Mouse (Mus musculus) 3T3-L1 (cell line): ENCODE data around the gene S100a2.

Experiments
- DNase-seq: peaks from one replicate; pipeline ENCODE4 v3.0.0-alpha.2; 2015; ENCODE audit warnings: low read depth, low spot score

S100a2 gene

DNA sequence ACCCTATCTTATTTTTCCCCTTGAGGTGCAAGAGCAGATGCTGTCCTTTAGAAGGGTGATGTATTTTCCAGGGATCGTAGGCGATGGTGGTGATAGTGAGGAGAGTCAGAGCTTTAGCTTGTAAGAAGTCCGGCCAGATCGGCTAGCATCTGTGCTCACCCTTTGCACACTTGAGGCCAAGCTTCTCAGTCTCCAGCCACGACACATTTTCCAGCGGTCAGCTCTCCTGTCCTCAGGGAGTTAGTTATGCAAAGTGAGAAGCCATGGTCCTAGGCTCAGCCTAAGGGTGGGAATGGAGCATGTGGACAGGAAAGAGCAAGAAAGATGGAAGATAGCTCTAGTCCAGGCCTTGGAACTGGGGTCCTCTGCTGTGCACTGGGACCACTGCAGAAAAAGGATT, 6.8 kb downstream of the S100a2 start:
- DNase-seq = no peak

DNA sequence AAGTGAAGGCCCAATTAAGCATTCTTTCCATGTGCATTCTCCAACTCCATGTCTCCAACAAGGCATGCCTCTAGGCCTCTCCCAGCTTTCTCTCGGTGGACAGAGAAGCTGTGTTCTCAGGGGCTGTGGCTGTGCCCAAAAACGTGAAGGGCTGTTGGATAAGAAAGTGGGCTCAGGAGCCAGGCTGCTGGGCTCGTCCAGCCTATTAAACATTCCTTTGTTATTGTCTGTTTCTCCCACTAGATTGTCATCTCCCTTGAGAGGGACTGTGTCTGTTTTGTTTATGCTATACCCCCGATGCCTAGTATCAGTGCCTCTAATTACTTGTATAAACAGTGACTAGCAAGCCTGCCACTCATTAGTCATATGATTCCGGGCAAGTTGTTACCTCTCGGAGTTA, 7.7 kb downstream of the S100a2 start:
- DNase-seq = peak; percentile 67

DNA sequence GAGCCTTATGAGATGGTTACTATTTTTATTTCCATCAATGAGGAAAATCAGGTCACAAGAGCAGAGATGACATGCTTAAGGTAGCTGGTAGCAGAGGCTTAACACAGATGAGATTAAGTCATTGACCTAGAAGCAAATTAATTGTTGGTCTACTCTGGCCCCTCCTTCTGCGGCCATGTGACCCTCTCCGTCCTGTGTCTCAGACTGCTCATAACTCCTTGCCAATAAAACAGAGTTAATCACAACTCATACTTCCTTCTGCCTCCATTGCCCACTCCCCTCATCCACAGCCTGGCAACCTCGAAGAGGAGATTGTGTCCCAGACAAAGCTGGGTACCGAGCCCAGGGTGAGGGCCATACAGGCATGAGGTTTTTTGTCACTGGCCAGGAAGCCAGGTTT, 8.2 kb downstream of the S100a2 start:
- DNase-seq = peak; percentile 51

DNA sequence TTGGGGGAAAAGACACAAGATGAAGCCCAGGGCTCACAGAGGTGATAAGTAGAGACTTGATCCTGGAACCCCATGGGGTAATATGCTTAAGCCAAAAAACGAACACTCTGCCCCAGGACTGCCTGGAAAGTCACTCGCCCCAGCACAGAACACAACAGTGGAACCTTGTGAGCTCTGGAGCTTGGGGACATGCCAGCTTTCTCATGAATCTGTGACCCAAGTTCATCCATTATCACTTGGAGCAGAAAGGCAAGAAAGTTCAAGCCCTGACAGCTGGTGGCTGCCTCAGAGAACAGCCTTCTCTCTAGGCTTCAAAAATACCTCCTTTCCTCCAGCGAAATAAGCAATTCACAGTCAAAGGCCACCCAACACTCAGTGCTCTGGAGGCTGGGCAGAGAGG, 9.4 kb downstream of the S100a2 start:
- no peak for DNase-seq

DNA sequence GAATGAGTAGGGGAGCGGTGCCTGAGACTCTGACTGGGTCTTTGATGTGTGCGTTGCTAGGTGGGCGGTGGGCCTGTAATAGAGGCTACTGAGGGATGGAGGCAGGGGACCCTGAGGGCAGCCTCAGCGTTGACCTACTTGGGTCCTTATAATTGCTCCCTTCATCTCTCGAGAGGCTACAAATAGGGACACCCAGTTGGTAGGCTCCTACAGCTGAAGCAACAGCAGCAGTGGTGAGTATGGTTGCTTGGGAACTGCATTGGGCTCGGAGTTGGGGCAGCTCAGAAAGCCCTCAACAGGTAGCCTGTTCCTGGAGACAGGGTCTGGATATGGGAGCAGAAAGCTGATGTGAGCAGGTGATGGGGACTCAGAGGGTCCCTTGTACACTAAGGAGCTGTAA, 10.0 kb downstream of the S100a2 start:
- no peak for DNase-seq

DNA sequence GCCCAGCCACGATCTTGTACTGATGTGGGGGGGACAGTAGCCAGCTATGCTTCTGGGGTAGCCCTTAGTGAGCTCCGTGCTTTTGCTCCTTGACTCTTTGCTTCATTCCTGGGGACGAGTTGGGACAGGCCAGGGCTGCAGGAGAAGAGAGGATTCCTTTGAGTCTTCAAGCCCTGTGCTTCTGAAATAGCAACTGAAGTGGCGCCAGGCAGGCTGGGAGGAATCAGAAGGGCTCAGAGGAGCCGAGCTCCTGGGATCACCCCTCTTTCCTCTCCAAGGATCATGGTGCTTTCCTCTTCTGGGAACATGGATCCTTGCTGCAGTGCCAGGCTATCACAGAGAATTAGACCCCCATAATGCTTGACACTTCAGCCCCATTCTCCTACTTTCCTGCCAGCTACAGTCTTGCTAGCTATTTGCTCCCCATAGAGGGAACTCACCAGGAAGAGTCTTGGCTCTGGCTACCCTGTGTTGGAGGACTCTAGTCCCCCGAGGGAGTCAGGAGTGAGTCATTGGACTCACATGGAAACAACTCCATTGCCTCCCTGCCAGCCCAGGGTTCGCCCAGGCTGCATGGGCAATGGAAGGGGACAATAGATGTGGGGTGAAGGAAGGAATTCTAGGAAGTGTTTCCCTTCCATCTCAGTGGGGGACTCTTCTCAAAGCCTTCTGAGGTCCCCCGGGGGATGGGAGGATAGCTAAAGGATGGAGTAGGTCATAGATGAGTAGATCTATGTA, 10.6 kb downstream of the S100a2 start:
- peak; percentile 97 for DNase-seq

DNA sequence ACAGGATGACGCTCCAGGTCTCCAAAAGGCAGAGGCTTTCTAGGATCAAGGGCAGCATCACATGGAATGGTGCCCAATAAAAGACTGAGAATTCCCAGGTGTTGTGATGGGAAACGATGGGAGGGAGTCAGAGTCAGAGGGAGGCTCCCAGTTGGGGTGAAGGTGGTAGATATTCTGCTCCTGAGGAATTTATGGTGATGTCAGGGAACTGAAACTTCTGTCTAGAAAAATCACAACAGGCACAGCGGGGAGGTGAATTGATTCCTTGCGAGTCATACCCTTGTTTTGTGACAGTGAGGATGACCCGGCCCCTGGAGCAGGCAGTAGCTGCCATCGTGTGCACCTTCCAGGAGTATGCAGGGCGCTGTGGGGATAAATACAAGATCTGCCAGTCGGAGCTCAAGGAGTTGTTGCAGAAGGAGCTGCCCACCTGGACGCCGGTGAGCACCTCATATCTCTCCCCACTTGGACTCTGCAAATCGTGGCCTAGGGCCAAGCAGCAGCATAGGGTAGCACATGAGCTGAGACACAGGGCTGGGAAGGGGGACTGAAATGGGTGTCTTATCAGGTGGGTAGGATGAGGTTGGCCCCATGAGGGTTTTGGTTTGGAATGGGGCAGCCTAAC, 11.6 kb downstream of the S100a2 start, which contains the start of gene Gm42674:
Gm42674 (plus strand) TSS at position 419 of the 625 bp plus-strand sequence.
- peak; percentile 75 for DNase-seq

DNA sequence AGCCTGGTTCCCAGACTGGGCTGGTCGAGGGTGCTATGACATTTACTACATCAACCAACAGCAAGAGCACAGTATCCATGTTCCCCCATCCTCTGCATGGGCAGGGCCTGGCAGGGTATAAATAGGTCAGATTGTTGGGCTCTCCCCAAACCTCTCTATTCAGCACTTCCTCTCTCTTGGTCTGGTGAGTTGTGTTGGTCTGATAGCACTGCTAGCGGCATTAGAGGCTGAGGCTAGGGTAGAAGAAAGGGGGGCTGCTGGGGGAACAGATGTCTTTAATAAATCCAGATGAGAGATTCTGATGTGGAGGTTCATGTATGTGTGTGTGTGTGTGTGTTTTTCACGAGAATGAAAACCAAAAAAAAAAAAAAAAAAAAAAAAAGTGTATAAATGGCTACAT, 13.6 kb downstream of the S100a2 start, which contains the start of gene S100a4:
S100a4 (plus strand) TSS at position 149 of the 400 bp plus-strand sequence.
- DNase-seq = peak; percentile 96

DNA sequence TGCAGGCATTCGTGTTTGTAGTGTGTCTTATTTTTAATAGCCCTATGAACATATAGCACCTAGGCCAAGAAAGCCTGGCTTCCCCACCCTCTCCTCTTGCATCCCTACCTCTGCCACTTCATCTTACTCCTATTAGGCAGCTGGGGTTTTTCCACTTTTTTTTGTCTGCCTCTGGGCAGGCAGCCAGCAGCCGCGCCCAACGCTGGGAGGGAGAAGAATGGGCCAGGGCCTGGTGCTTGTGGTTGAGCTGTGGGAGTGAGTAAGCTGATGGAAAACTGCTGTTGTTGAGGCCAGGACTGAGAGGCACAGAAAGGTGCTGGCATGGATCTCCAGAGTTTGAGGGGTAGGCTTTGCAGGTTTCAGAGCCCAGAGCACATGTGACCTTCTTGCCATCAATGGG, 14.4 kb downstream of the S100a2 start:
- DNase-seq = peak; percentile 98

DNA sequence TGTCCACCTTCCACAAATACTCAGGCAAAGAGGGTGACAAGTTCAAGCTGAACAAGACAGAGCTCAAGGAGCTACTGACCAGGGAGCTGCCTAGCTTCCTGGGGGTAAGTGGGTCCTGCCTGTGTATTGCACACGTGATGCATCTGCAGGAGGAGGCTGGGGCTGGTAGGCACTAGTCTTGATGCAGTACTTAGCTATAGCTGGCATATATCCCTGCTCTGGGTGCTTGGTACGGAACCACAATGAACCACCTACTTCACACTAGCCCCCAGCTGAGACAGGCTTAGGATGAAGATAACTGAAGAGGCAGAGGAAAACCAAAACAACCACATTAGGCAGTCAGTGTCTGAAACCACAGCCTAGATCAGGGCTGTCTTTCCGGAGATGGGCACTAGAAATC, 15.0 kb downstream of the S100a2 start:
- peak; percentile 69 for DNase-seq

DNA sequence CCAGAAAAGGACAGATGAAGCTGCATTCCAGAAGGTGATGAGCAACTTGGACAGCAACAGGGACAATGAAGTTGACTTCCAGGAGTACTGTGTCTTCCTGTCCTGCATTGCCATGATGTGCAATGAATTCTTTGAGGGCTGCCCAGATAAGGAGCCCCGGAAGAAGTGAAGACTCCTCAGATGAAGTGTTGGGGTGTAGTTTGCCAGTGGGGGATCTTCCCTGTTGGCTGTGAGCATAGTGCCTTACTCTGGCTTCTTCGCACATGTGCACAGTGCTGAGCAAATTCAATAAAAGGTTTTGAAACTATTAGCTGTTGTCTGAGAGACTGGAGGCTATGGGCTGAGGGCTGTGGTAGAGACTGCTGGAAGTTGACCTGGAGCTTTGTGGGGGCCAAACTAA, 15.7 kb downstream of the S100a2 start:
- peak; percentile 58 for DNase-seq

DNA sequence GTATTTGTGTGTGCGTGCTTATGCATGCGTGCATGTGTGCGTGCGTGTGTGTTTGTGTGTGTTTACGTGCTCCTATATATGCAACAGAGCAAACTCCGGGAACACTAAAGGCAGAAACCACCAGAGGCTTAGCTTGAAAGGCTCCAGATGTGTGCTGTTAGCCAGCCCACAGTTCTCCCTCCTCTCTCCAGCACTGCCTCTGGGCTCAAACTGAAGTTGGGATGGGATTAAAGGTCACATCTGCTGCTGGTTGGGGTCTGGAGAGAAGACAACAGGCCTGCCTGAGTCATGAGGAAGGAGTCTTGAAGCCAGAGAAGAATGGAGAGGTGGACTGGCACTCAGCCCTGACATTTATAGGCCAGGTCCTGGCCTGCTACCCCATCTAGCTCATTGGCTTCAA, 16.1 kb downstream of the S100a2 start:
- DNase-seq = peak; percentile 98

DNA sequence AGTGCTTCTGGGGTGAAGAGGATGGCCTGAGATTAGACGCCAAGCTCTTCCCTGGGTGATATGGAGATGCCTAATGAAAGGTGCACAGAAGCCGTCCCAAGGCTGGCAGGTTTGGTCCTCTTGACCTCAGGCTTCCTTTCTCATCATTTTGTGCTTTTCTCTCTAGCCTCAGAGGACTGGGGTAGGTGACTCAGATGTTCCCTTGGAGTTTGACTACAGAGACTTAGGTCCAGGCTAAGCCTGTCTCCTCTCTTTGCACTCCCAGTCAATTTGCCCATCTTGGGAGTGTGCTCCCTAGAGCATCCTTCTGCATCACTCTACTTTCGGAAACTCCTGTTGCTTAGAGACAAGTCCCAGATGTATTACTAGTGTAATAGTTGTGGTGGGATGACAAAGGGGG, 17.3 kb downstream of the S100a2 start:
- DNase-seq = peak; percentile 66

DNA sequence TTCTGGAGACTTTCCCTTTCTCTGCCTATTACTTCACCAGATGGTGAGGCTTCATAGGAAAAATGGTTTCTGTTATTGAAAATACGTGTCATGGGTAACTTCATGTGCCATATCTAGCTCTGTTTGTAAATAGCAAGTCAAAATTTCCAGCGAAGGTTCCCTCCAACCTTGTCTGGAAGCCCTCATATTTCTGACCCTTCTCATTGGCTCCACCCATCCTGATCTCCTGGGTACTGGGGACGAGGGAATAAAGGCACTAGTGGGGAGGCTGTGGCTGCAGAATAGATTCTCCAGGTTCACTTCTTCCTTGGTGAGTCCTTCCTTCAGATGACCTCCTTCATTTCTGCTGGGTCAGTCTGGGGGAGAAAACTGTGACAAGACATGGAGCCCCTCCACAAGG, 18.2 kb downstream of the S100a2 start, which contains the start of gene S100a5:
S100a5 (plus strand) TSS at position 301 of the 400 bp plus-strand sequence.
- no peak for DNase-seq

DNA sequence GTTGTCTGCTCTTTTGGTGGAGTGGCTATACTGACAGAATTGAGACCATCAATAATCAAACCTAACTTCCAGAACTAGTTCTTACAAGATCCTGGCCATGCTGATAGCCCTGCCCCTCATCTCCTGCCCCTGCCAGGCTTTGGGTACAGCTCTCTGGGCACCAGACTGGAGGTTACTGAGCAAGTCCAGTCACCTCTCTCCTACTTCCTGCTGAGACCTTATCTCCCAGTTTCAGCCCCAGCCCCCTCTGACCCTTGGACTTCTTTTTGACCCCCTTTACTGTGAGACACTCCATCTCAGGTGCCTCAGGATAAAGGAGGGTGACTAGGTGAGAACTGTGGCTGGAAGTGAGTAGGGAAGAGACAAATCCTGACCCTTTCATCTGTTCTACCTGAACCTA, 19.1 kb downstream of the S100a2 start:
- no peak for DNase-seq

DNA sequence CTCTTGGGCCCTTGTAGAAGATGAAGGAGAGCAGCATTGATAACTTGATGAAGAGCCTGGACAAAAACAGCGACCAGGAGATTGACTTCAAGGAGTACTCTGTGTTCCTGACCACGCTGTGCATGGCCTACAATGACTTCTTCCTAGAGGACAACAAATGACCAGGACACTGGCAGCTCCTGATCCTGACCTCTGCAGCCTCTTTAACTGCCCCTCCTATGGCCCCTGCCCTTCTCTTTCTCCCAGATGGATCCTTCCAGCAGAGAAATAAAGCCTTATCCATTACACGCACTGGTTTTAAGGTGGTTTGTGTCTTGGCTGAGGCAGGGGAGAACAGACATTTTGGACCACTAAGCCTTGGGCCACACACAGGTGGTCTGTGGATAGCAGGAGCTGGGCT, 21.4 kb downstream of the S100a2 start:
- DNase-seq = no peak

DNA sequence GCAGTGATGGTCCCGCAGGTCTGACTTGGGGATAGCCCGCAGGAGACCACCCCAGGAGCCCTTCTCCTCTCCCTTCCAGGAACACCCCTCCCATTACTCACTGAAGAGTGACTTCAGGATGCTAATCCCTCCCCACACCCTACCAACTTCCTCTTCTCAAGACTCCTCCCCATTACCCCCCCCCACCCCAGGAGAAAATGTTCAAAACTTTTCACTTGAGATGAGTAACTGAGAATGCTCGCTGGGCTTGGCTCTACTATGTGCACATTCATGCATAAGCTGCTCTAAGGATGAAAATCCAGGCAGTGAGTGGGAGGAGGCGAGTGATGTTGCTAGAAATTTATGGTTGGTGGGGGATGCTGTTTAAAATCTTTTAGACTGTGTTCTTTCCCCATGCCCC, 22.0 kb downstream of the S100a2 start:
- peak; percentile 92 for DNase-seq

DNA sequence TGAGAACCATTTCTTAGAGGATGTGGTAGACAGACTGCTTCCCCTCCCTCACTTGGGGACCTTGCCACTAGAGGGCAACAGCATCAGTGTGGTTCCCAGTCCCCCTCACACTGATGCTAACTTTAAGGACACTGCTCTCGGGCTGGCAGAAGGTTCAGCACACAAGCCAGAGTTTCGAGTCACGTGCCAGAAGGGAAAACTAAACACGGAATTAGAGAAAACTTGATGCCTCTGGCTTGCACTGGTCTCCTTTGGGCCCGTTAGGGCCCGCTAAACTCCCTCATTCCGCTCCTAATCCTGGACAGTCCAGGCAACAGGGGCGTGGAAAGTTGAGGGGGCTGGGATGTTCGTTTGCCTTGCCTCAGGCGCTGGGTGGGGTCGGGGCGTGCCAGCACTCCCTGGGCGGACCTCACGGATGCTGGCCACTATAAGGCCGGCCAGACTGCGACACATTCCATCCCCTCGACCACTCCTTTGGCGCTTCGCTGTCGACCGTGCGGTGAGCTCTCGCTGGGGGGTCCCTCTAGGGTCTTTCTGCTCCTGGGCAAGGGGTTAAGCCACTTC, 22.8 kb downstream of the S100a2 start, which contains the start of gene S100a6:
S100a6 (plus strand) TSS at position 155 of the 564 bp plus-strand sequence.
- DNase-seq = peak; percentile 94

DNA sequence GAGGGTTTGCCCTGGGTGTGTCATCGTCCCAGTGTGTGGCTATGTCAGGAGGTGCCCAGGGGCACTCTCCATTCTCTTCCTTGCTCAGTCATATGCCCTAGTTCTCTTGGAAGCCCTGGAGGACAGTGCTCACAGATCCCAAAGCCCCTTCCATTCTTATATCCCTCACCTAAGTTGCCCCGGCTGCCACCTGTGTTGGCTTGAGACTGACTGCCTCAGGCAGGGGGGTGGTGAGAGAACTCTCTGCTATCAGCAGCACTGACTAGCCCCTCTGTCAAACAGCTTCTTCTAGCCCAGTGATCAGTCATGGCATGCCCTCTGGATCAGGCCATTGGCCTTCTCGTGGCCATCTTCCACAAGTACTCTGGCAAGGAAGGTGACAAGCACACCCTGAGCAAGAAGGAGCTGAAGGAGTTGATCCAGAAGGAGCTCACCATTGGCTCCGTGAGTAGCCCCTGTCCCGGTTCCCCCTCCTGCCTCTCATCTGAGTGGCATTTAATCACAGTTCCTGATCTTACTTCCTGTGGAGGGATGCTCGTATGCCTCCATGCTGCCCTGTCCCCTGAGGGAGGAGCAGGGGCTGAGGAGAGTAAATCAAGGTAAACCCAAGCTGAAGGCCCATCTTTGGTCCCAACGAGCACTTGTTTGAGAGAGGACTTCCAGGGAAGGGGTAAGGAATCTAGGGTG, 23.6 kb downstream of the S100a2 start:
- peak; percentile 55 for DNase-seq

DNA sequence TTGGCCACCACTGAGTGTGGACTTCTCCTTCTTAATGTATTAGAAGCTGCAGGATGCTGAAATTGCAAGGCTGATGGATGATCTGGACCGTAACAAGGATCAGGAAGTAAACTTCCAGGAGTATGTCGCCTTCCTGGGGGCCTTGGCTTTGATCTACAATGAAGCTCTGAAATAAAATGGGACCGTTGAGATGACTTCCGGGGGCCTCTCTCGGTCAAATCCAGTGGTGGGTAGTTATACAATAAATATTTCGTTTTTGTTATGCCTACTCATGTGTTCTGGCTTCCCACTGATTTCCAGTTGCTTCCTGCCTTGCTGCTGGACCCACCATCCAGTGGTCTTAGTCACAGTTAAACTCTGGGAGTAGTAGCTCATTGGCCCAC, 24.1 kb downstream of the S100a2 start:
- no peak for DNase-seq

DNA sequence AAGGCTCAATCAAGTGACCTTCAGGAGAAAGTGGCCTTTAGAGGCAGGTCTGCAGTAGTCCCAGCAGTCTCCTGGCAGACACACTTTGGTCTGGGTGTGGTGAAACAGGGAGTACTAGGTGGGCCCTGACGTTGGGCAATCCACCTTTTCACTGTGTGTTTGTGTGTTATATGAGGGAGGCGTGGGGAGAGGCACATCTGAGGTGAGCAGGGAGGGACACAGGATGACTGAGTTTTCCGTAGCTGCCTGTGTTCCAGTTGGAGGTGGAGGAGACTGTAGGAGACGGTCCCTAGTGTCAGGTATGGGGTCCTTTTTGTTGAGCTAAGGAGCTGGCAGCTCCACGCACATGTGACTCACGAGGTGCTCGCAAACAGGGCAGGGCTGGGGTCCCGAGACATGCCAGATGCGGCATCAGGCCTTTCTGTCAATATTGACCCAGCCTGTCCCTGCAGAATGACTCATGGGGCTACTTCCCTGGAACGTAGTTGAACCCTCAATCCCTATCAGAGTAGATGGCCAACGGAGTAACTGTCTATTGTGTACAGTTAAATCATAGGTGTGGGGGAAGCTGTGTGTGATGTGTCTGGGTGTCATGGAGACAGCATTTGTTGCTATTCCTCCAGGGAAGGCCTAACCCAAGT, 24.7 kb downstream of the S100a2 start:
- DNase-seq = peak; percentile 74

DNA sequence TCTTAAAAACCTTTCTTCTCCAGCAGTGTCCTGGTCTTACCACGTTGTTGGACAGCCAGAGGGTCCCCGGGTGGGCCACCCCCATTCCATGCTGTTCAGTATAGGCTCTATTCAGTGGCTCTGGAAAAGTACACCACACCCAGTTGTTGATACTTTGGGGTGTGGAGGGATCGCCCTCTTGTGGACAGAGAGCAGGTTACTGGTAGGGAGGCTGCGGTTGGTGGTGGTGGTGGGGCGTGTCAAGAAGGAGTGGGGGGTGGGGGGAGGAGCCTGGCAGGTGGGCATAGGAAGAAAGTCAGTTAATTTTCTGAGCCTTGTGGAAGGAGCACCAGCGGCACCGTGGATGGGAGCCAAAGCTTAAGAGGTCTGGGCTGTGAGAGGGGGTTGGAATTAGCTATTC, 25.4 kb downstream of the S100a2 start:
- peak; percentile 94 for DNase-seq
